Mouse (Mus musculus): ENCODE data around the gene Unc93a. TPM values are rescaled to one million over a fixed set of nuclear protein-coding genes. Genes with fewer than 3 reads are reported as not detected.
"Not testable (repeated sequence)": the region's sequence is repeated elsewhere in the genome, so short reads cannot be mapped to it uniquely, and the experiment has no call there.

Unc93a gene
- polyA plus RNA-seq, 1 experiment from 2014 or later = not detected

DNA sequence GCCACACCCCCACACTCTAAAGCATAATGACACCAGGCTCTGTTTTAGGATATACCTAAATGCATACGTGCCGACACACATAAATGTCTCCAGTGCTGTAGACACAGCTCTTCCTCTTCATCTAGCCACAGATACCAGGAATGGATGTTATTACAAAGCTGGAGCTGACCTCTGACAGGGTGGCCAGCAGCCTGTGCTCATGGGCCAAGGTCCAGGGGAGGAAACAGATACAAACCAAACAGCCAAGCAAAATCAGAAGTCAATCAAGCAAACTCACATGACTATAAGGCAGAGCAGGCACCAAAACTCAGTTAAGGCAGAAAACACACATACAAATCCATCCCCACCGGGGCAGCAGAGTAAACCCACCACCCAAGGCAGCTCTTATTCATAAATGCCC, 2.3 kb downstream of the Unc93a start:
- H3K4me1 ChIP-seq; H3K27ac ChIP-seq (replicated peaks); DNase-seq (ENCODE audit: low spot score); H3K27me3 ChIP-seq (ENCODE audit: low read depth, poor library complexity, severe bottlenecking); H3K4me3 ChIP-seq; H3K36me3 ChIP-seq; H3K9me3 ChIP-seq (replicated peaks): not testable (repeated sequence)
- WGBS = no CpG with 5 or more reads among the region's 3 CpGs

DNA sequence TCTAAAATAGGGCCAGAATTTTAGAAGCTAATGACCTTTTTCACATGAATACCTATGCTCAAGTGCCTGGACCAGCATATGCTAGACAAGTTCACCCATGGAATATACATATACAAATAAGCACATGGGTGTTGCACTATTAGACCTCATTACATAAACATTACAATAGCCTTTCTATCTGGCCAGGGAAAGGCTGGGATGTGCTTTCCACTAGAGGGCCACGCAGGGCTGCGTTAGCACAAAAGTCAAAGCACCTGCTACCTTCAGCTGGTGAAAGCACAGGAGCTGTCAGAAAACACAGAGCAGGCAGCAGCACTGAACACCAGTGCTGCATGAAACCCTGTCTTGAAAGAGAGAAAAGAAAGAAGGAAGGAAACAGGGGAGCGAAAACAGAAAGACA, 7.4 kb downstream of the Unc93a start:
- H3K36me3 ChIP-seq; H3K4me3 ChIP-seq; H3K27ac ChIP-seq (replicated peaks); H3K9me3 ChIP-seq (replicated peaks); H3K27me3 ChIP-seq (ENCODE audit: low read depth, poor library complexity, severe bottlenecking); DNase-seq (ENCODE audit: low spot score); H3K4me1 ChIP-seq: not testable (repeated sequence)
- whole genome bisulfite sequencing = 34% methylated on average over 2 of the region's 3 CpGs

DNA sequence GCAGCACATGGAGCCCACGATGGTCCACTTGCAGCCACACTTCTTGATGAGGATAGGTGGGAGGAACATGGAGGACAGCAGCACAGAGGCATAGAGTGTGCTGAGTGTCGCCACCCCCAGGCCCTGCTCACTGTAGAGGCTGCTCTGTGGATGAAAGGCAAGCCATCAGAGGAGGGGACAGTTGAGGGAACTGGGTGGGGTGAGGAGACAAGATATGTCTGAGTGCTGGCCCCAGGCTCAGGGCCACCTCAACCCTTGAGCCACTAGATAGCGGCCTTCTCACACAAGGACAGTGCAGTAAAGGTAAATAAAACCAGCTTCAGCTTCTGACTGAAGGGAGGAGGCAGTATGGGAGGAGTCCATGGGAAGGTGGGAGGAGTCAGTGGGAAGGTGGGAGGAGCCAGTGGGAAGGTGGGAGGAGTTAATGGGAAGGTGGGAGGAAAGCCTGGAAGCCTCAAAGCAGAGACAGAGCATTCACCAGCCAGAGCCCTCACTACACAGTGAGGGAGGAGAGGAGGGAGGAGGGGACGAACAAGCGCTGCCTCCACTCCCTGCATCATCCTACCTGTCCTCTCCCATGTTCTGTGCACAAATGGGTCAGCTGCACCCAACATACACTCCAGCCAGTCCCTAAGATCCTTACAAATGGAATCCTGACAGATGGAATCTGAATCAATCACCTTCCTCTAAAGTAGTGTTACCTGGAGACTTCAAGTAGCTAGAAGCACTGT, 8.1 kb downstream of the Unc93a start:
- not testable (repeated sequence) for H3K27ac ChIP-seq (replicated peaks); DNase-seq (ENCODE audit: low spot score); H3K4me1 ChIP-seq; H3K27me3 ChIP-seq (ENCODE audit: low read depth, poor library complexity, severe bottlenecking); H3K4me3 ChIP-seq; H3K9me3 ChIP-seq (replicated peaks); H3K36me3 ChIP-seq
- 67% methylated on average over 2 of the region's 5 CpGs for WGBS

DNA sequence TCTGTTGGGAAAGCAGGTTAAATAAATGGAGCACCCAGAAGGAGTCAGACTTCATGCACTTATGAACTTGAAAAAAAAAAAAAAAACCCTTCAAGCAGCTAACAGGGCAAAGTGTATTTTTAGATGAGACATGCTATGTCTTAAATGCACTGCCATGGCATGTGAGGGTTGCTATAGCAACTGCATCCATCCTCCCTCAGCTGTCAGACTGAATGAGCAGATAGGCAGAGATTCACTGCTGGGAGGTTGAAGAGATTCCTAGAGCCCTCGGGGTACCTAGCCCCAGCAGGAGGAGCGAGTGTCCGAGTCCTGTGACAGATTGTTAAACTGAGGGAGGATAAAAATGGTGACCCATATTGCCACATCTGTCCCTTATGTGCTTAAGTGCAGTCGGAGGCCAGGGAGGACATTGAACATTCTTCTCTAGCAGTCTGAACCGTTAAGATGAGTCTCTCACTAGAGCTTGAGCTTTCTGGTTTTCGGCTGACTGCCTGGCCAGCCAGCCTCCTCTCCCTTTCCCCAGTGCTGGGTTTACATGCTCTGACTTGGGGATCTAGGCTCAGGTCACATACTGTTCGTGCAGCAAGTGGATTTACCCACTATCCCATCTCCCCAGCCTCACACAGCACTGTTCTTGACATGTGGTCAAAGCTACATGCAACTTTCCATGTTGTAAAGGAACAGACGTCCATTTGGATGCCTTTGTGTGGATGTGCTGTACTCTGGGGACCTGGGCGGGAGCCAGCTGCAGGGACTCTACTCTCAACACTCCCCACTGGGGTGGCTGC, 18.9 kb downstream of the Unc93a start:
- H3K9me3 ChIP-seq (replicated peaks); H3K36me3 ChIP-seq; H3K27ac ChIP-seq (replicated peaks); H3K4me3 ChIP-seq; DNase-seq (ENCODE audit: low spot score); H3K27me3 ChIP-seq (ENCODE audit: low read depth, poor library complexity, severe bottlenecking); H3K4me1 ChIP-seq: not testable (repeated sequence)
- 72% methylated on average over 3 of the region's 9 CpGs for WGBS

DNA sequence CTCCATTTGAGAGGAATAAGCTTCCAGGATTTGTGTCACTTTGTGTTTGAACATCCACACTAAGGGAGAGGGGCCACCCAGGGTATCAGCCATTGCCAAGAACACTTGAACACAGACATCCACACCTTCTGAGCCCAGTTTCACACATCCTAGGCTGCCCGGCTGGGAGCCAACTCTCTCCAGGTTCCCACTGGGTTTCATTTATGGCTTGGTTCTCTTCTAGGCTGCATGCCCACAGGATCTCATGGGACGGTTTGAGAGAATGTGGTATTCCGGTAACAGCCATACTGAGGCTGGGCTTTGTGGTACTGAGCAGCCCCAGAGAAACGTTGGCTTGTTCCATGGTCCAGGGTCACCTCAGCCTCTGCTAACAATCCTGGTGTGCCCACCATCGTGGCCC, 25.0 kb downstream of the Unc93a start:
- 89% methylated on average over 5 of the region's 5 CpGs for WGBS
- not testable (repeated sequence) for DNase-seq (ENCODE audit: low spot score); H3K36me3 ChIP-seq; H3K27ac ChIP-seq (replicated peaks); H3K9me3 ChIP-seq (replicated peaks); H3K4me1 ChIP-seq; H3K27me3 ChIP-seq (ENCODE audit: low read depth, poor library complexity, severe bottlenecking); H3K4me3 ChIP-seq

DNA sequence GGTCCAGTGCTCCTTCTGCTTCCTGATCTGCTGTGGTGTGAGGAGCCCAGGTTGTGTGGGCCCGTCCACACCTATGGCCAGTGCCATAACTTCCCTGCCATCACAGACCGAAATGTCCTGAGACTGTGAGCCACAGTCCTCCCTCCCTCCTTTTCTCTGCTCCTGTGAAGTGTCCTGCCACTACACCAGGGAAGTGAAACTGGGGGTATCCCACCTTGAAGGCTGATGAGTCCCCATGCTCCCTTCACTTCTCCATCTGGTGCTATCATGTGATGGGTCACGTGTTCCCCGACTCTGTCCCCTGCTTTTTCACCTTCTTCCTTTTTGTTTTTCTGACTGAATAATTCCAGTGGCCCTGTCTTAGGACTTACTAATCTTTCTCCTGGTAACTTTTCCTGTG, 38.6 kb downstream of the Unc93a start:
- not testable (repeated sequence) for H3K4me1 ChIP-seq; H3K36me3 ChIP-seq; H3K4me3 ChIP-seq; H3K9me3 ChIP-seq (replicated peaks); H3K27me3 ChIP-seq (ENCODE audit: low read depth, poor library complexity, severe bottlenecking); H3K27ac ChIP-seq (replicated peaks); DNase-seq (ENCODE audit: low spot score)
- 100% methylated on average over 2 of the region's 4 CpGs for WGBS

DNA sequence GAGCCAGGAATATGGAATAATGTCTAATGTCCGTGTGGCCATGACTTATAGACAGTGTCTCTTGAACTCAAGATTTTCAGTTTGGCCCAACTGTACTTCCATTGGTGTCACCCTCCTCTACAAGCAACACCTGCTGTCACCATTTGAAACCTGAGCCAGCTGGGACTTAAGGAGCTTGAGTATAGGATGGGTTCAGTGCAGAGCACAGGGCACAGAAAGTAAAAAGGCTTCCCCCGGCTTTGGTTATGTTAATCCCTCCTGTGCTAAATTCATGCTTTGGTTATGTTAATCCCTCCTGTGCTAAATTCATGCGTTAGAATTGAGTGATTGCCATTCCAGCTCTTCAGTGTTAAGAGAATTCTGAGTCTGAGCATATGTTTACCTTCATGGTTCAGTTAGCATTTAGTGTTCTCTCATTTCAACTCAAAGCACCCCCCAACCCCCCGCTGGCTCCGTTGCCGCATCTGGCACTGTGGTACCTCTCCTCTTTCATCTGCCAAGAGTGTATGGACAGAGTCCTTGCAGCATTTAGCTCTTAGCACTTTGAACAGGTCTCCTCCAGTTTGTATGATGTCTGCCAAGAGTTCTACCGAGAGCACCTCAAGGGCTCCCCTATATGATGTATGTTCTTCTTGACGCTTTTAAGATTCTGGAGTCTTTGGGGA, 39.4 kb downstream of the Unc93a start:
- not testable (repeated sequence) for H3K27ac ChIP-seq (replicated peaks); H3K4me1 ChIP-seq; H3K9me3 ChIP-seq (replicated peaks); H3K4me3 ChIP-seq; H3K27me3 ChIP-seq (ENCODE audit: low read depth, poor library complexity, severe bottlenecking); H3K36me3 ChIP-seq; DNase-seq (ENCODE audit: low spot score)
- 68% methylated on average over 7 of the region's 8 CpGs for WGBS

DNA sequence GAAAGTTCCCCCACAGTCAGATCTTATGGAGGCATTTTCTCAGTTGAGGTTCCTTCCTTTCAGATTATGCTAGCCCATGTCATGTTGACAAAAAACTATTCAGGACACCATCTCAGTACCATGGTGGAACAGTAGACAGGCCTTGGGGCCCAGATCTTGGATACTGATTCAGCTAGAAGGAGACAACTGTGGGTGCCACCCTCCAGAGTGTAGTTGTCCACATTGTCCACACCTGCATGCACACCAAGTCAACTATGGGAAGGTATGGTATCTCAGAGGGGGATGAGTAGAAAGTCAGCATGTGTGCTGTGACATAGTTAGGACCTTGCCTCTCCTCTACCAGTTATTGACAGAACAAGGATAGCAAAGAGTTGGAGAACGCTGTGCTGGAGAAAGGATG, 40.1 kb downstream of the Unc93a start:
- not testable (repeated sequence) for H3K9me3 ChIP-seq (replicated peaks); H3K4me1 ChIP-seq; H3K27me3 ChIP-seq (ENCODE audit: low read depth, poor library complexity, severe bottlenecking); DNase-seq (ENCODE audit: low spot score); H3K27ac ChIP-seq (replicated peaks); H3K36me3 ChIP-seq; H3K4me3 ChIP-seq
- WGBS = no CpG with 5 or more reads among the region's 1 CpGs

DNA sequence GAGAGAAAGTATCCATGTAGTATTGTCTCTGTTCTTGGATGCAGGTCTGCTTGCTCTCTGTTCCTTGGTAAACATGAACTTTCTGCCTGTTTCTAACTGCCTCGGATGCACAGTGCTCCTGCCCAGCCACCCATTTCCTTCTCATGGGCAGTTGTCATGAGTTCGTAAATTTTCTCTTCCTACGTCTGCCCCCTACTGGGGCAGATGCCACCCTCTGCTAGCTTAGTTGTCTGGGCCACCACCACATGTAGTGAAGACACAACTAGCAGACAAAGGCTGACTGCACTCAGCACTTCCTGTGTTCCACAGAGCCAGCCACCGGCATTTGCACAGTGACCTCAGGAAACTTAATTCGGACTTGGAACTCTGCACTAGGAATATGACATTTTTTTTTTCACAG, 62.4 kb downstream of the Unc93a start:
- H3K4me3 ChIP-seq; H3K4me1 ChIP-seq; DNase-seq (ENCODE audit: low spot score); H3K27ac ChIP-seq (replicated peaks); H3K36me3 ChIP-seq; H3K9me3 ChIP-seq (replicated peaks); H3K27me3 ChIP-seq (ENCODE audit: low read depth, poor library complexity, severe bottlenecking): not testable (repeated sequence)
- 86% methylated on average over 4 of the region's 5 CpGs for WGBS

DNA sequence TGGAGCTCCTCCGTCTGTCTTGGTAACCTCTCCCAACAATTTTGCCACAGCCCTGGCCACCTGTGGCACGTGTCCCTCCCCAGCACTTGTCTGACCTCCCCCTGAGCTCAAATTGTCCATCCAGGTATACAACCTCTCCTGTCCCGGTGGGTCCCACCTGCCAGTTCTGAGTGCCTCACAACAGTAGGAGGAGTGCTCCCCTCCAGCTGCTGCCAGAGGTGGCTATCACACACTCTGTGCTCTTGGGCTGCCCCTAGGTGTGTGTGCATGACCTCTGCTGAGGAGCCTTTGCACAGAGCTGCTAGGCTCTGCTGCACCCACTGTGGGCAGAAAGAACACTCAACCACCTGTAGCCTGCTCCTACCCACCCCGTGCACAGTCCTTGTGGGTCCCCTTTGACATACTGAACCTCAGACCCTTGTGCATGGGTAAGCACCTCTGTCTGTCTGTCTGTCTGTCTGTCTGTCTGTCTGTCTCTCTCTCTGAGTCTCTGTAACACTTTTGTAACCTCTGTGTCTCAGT, 63.7 kb downstream of the Unc93a start:
- DNase-seq (ENCODE audit: low spot score); H3K4me3 ChIP-seq; H3K9me3 ChIP-seq (replicated peaks); H3K27me3 ChIP-seq (ENCODE audit: low read depth, poor library complexity, severe bottlenecking); H3K36me3 ChIP-seq; H3K27ac ChIP-seq (replicated peaks); H3K4me1 ChIP-seq: not testable (repeated sequence)
- WGBS = 93% methylated on average over 1 of the region's 4 CpGs

DNA sequence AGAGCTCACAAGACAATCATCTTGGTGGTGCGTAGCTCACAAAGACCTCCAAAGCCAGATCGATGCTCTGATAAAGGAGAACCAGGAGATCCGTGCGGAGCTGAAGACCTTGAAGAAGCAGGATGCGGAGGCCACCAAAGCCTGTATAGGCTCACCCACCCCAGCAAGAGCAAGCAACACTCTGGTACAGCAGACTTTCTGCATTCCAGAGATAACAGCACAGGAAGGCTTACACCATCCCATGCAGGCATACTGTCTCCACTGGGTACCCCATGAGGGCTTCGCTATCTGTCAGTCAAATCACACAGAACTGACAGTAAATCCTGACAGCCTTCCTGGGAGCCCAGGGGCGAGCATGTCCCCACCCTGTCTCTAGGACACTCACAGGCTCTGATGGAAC, 68.7 kb downstream of the Unc93a start:
- not testable (repeated sequence) for H3K27ac ChIP-seq (replicated peaks); H3K4me3 ChIP-seq; H3K27me3 ChIP-seq (ENCODE audit: low read depth, poor library complexity, severe bottlenecking); DNase-seq (ENCODE audit: low spot score); H3K36me3 ChIP-seq; H3K9me3 ChIP-seq (replicated peaks); H3K4me1 ChIP-seq
- 84% methylated on average over 7 of the region's 7 CpGs for WGBS

DNA sequence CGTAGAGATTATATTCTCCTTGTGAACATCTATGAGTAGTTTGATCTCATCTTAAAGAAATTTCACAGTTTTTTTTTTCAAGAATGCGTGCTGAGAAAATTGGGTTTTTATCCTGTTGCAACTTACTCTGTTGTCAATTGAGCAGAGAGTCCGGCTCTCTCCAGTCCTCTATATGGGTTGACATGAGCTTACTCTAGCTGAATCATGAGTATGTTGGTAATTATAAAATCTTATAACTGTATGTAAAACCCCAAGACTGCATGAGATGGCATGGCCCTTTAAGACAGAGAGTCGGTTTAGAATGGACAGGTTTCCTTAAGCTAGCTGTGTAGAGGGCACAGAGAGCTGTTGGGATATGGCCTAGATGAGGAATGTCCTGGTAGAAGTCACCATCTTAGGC, 70.8 kb downstream of the Unc93a start, which contains the start of gene Tcp10b:
Gene Tcp10b (plus strand): TSS at position 301 of the 400 bp plus-strand sequence.
- not testable (repeated sequence) for H3K4me3 ChIP-seq; H3K36me3 ChIP-seq; H3K4me1 ChIP-seq; DNase-seq (ENCODE audit: low spot score); H3K27me3 ChIP-seq (ENCODE audit: low read depth, poor library complexity, severe bottlenecking); H3K9me3 ChIP-seq (replicated peaks); H3K27ac ChIP-seq (replicated peaks)
- 96% methylated on average over 4 of the region's 4 CpGs for WGBS

All from midbrain, embryonic 10.5 days (tissue).